Comparison of ENCODE assay signal across 14 mouse cellular contexts in the genomic region with DNA sequence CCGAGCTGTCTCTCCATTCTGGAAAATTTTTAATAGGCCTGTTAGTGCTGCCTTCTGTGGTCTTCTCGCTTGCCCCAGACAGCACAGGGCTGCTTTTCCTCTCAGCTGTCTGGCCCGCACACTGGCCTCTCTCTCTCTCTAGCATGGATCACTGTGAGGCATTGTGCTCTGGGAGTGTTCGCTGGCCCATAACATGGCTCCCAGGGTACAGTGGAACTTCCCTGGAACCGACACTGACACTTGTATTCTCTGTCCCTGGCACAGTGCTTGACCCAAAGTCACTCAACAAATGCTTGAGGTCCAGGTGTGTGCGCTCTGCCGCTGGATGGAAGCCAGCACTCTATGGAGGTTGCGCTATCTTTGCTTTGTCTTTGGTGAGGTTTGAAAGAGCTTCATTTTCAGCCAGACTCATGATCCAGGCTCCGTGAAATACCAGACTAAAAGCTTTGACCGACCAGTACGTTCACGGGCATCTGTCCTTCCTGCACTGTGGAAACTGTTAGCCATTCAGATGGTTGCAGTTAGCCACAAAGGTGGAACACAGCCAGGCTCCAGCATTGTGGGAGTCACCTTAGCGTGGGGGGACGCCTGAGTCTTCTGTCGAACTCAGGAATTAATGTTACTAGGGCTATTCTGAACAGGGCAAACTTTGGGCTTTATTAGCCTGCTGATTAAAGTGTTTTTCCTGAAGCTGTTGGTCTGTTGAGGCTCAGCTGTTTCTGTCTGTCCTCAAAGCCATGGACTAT. TPM values are rescaled to one million over a fixed set of nuclear protein-coding genes. Genes with fewer than 3 reads are reported as not detected.
DNase-seq lines count a peak whose midpoint lies in the region; ATAC-seq and TF ChIP-seq lines count a peak whose summit lies in the region.
"Had no signal": no experiment of that assay in that cellular context is flagged by ENCODE, and none has a peak within 500 bp of the region (broad histone marks: within the 10 kb centered on the region; RNA-seq: fewer than 3 reads in every experiment).

No protein-coding gene starts in this region.

- H3K27ac ChIP-seq in forebrain, embryonic 14.5 days (ENCODE audit: low read depth, low read length): 0 out of 2 replicates have a peak overlapping the region, but pooled peaks have one; percentile 14
- H3K27ac ChIP-seq in forebrain, embryonic 13.5 days: no peak overlapping the region; the same call in 1 of the 2 replicates
- no peak overlapping the region for H3K27ac ChIP-seq in kidney, postnatal 0 days
- H3K27ac ChIP-seq in neural tube, embryonic 13.5 days (replicated peaks): no peak overlapping the region

- ATAC-seq in forebrain, embryonic 14.5 days: no peak
- ATAC-seq in forebrain, embryonic 13.5 days: no peak
- no peak for ATAC-seq in kidney, postnatal 0 days (replicated peaks; ENCODE audit: low FRiP score, low read depth)
- ATAC-seq in neural tube, embryonic 13.5 days (ENCODE audit: low read depth): peak; percentile 57; the same call in 1 of the 2 replicates
- ATAC-seq: inflammation-experienced regulatory T-cells, adult 6 months; liver, postnatal 0 days had no signal

- H3K9me3 ChIP-seq in forebrain, embryonic 14.5 days (replicated peaks; ENCODE audit: control insufficient read depth, low read length): no peaks in the 10 kb centered on the region
- H3K9me3 ChIP-seq in forebrain, embryonic 13.5 days (replicated peaks): no peaks in the 10 kb centered on the region
- H3K9me3 ChIP-seq in kidney, postnatal 0 days (replicated peaks; ENCODE audit: low read length): no peaks in the 10 kb centered on the region
- H3K9me3 ChIP-seq in neural tube, embryonic 13.5 days: no peaks in the 10 kb centered on the region
- H3K9me3 ChIP-seq: megakaryocyte, embryonic 14.5 days had no signal

- H3K4me2 ChIP-seq in forebrain, embryonic 14.5 days (ENCODE audit: low read length): no peak overlapping the region
- H3K4me2 ChIP-seq in forebrain, embryonic 13.5 days: no peak overlapping the region
- H3K4me2 ChIP-seq in kidney, postnatal 0 days (ENCODE audit: low read length): no peak overlapping the region
- no peak overlapping the region for H3K4me2 ChIP-seq in neural tube, embryonic 13.5 days

- H3K9ac ChIP-seq in forebrain, embryonic 14.5 days (ENCODE audit: low read length): no peak overlapping the region
- H3K9ac ChIP-seq in forebrain, embryonic 13.5 days: no peak overlapping the region
- 0 out of 2 replicates have a peak overlapping the region, but pooled peaks have one; percentile 24 for H3K9ac ChIP-seq in kidney, postnatal 0 days (ENCODE audit: low read depth, low read length)
- no peak overlapping the region for H3K9ac ChIP-seq in neural tube, embryonic 13.5 days
- H3K9ac ChIP-seq: liver, postnatal 0 days had no signal

- TF ChIP-seq CTCF in kidney, postnatal 0 days (IDR thresholded peaks at IDR 0.05; ENCODE audit: low read depth): no peak

- no peak overlapping the region for H3K4me3 ChIP-seq in forebrain, embryonic 14.5 days (ENCODE audit: low read depth, low read length)
- no peak overlapping the region for H3K4me3 ChIP-seq in forebrain, embryonic 13.5 days
- H3K4me3 ChIP-seq in kidney, postnatal 0 days (replicated peaks; ENCODE audit: low read depth, low read length): no peak overlapping the region
- no peak overlapping the region for H3K4me3 ChIP-seq in neural tube, embryonic 13.5 days
- H3K4me3 ChIP-seq: megakaryocyte, embryonic 14.5 days had no signal

- no peak for DNase-seq in forebrain, embryonic 14.5 days (ENCODE audit: low spot score)
- peak; percentile 24 for DNase-seq in kidney, postnatal 0 days (ENCODE audit: low spot score)
- no peak for DNase-seq in kidney, adult 11 months
- peak; percentile 53 for DNase-seq in brain, adult 2 months (ENCODE audit: low read depth, low spot score)
- no peak for DNase-seq in frontal cortex, postnatal 25 days (ENCODE audit: low spot score in 2 of 2)
- DNase-seq in layer of hippocampus, postnatal 25 days (ENCODE audit: extremely low spot score in 1 of 2, low spot score in 1 of 2): no peak
- DNase-seq: cerebellum, adult 8-10 months; liver, postnatal 0 days; thymus, adult 18-20 months had no signal

- H3K36me3 ChIP-seq in forebrain, embryonic 14.5 days (ENCODE audit: control insufficient read depth, insufficient read depth, low read length): no peaks in the 10 kb centered on the region
- H3K36me3 ChIP-seq in forebrain, embryonic 13.5 days (ENCODE audit: poor library complexity, severe bottlenecking): no peaks in the 10 kb centered on the region
- H3K36me3 ChIP-seq in kidney, postnatal 0 days (ENCODE audit: insufficient read depth, low read length): no peaks in the 10 kb centered on the region
- no peaks in the 10 kb centered on the region for H3K36me3 ChIP-seq in neural tube, embryonic 13.5 days

- 68% methylated on average over 15 of the region's 15 CpGs for WGBS in forebrain, embryonic 14.5 days
- WGBS in forebrain, embryonic 13.5 days: 70% methylated on average over 15 of the region's 15 CpGs
- WGBS in kidney, postnatal 0 days: 53% methylated on average over 15 of the region's 15 CpGs
- 74% methylated on average over 15 of the region's 15 CpGs for WGBS in neural tube, embryonic 13.5 days

- no peaks in the 10 kb centered on the region for H3K27me3 ChIP-seq in forebrain, embryonic 14.5 days (replicated peaks; ENCODE audit: control insufficient read depth, insufficient read depth, low read length)
- H3K27me3 ChIP-seq in forebrain, embryonic 13.5 days: no peaks in the 10 kb centered on the region
- no peaks in the 10 kb centered on the region for H3K27me3 ChIP-seq in kidney, postnatal 0 days (ENCODE audit: insufficient read depth, low read length)
- no peaks in the 10 kb centered on the region for H3K27me3 ChIP-seq in neural tube, embryonic 13.5 days
- H3K27me3 ChIP-seq: megakaryocyte, embryonic 14.5 days had no signal

- no peaks in the 10 kb centered on the region; the same call in 1 of the 2 replicates for H3K4me1 ChIP-seq in forebrain, embryonic 14.5 days (ENCODE audit: control insufficient read depth, insufficient read depth, low read length)
- H3K4me1 ChIP-seq in forebrain, embryonic 13.5 days: peaks cover 10% of the 10 kb centered on the region
- no peaks in the 10 kb centered on the region for H3K4me1 ChIP-seq in kidney, postnatal 0 days (replicated peaks; ENCODE audit: insufficient read depth, low read length)
- H3K4me1 ChIP-seq in neural tube, embryonic 13.5 days (replicated peaks): peaks cover 5% of the 10 kb centered on the region

RNA-seq across cellular contexts. Expression of gene Nt5dc3, which starts 29.4 kb away (rescaled TPM):
- polyA plus RNA-seq in forebrain, embryonic 14.5 days (2014; fragmentation: Nextera tagmentation; extraction: Ambion mirVana): 6.7 and 7.6 TPM in 2 replicates
- 3.5 and 4.3 TPM in 2 replicates for polyA plus RNA-seq in forebrain, embryonic 13.5 days (2015; fragmentation: Nextera tagmentation; extraction: Ambion mirVana)
- 0.99 and 1.2 TPM in 2 replicates for polyA plus RNA-seq in kidney, postnatal 0 days (2015; fragmentation: Nextera tagmentation; extraction: Ambion mirVana)
- polyA plus RNA-seq in neural tube, embryonic 13.5 days (2015; fragmentation: Nextera tagmentation; extraction: Ambion mirVana): 7.3 and 7.7 TPM in 2 replicates
- total RNA-seq in layer of hippocampus, postnatal 25 days (2021): 100 to 1,000 TPM; 128 to 130 TPM

RNA-seq across cellular contexts. Expression of gene Gm49358, which starts 44.4 kb away (rescaled TPM):
- 0.88 TPM in 1 of 2 replicates, not detected in the other for polyA plus RNA-seq in forebrain, embryonic 14.5 days (2014; fragmentation: Nextera tagmentation; extraction: Ambion mirVana)
- polyA plus RNA-seq in forebrain, embryonic 13.5 days (2015; fragmentation: Nextera tagmentation; extraction: Ambion mirVana): not detected in 2 replicates
- polyA plus RNA-seq in kidney, postnatal 0 days (2015; fragmentation: Nextera tagmentation; extraction: Ambion mirVana): not detected in 2 replicates
- not detected in 2 replicates for polyA plus RNA-seq in neural tube, embryonic 13.5 days (2015; fragmentation: Nextera tagmentation; extraction: Ambion mirVana)
- 10 to 100 TPM; 33.8 to 43.0 TPM for total RNA-seq in layer of hippocampus, postnatal 25 days (2021)
- polyA plus RNA-seq: inflammation-experienced regulatory T-cells, adult 6 months; liver, postnatal 0 days; small intestine, adult 2 months had no signal

Comparison
In these comparisons a context has a peak if more than half of its experiments do, and no peak if none do; other contexts are left out.
1. DNase-seq: peak in kidney, postnatal 0 days (single experiment) and brain, adult 2 months (single experiment); none in forebrain, embryonic 14.5 days (single experiment), kidney, adult 11 months (single experiment), frontal cortex, postnatal 25 days (0 of 2) and layer of hippocampus, postnatal 25 days (0 of 2).